Mouse (Mus musculus): ENCODE results near the gene AI481877.

DNA sequence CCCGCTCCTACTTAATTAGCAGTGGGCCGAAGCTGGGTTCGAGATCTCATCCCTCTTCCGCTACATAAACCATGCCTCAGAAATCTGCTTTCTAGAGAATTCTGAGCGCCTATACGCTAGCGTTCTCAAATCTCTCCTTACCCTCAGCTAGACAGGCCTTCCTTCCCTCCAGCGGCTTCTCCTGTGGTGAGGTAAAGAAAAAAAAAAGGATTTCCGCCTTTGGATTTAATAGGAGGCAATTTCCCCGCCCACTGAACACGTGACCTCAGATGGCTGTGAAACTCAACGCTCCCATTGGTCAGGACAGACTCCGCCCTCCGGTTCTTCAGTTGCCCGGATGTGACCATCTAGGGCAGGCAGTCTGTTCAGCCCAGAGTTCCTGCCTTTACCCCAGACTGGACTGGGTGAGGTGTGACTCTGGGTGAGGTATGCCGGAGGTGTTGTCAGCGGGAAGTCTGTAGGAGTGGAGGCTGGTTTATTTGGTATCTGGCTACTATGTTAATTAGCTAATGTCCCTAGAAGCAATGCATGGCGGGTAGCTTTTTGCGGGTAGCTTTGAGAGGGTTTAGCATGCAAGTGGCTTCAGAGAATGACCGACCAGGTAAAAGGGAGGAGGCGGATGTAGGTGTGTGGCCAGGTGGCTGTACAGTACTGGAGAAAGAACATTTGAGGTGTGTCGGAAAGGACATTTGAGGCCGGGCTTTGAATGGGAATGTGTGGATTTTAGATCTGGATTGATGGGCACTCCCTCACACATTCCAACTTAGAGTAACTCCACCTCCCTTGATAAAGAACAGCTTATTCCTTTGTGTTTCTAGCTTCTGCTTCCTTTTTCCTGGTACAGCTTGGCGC lies 20.9 kb downstream of the AI481877 start:
- TF ChIP-seq TAL1 (IDR thresholded peaks at IDR 0.05; ENCODE audit: low read length) (no peak), GATA1 (IDR thresholded peaks at IDR 0.05; ENCODE audit: low read length) (no peak)
